Mouse (Mus musculus) limb, embryonic 14.5 days (tissue): Measurements from ENCODE around the gene Cadps. TPM values are rescaled to one million over a fixed set of nuclear protein-coding genes. Genes with fewer than 3 reads are reported as not detected.

Experiments used
- ATAC-seq: fragments of 200-750 bp; cut with Nextera tagmentation; 2 replicates; pipeline ENCODE4 v1.8.0; 2017; ENCODE audit warnings: low read depth, moderate number of reproducible peaks, moderate TSS enrichment; ENCODE audit not compliant: low FRiP score
- DNase-seq: peaks from one replicate; pipeline ENCODE4 v3.0.0-alpha.2; 2015; ENCODE audit warnings: low spot score
- H3K27ac ChIP-seq: fragments of 300-500 bp; sonication (generic); replicated peaks from 2 replicates; pipeline ENCODE4 v1.5.1; 2014; ENCODE audit warnings: low read depth, mild to moderate bottlenecking, low read length, moderate library complexity, mixed read lengths
- H3K27me3 ChIP-seq: fragments of 300-500 bp; sonication (generic); 2 replicates; pipeline ENCODE4 v1.6.1; 2014; ENCODE audit warnings: low read length, mixed read lengths; ENCODE audit not compliant: control insufficient read depth, insufficient read depth
- H3K36me3 ChIP-seq: fragments of 300-500 bp; sonication (generic); 2 replicates; pipeline ENCODE4 v1.6.1; 2014; ENCODE audit warnings: mild to moderate bottlenecking, low read length, moderate library complexity, mixed read lengths; ENCODE audit not compliant: control insufficient read depth, insufficient read depth
- H3K4me1 ChIP-seq: fragments of 300-500 bp; sonication (generic); 2 replicates; pipeline ENCODE4 v1.6.1; 2014; ENCODE audit warnings: antibody characterized with exemption, low read length, mixed read lengths; ENCODE audit not compliant: control insufficient read depth, insufficient read depth
- H3K4me2 ChIP-seq: fragments of 300-500 bp; sonication (generic); replicated peaks from 2 replicates; pipeline ENCODE4 v1.6.1; 2014; ENCODE audit warnings: low read depth, mild to moderate bottlenecking, low read length, moderate library complexity; ENCODE audit not compliant: severe bottlenecking
- H3K4me3 ChIP-seq: fragments of 300-500 bp; sonication (generic); replicated peaks from 2 replicates; pipeline ENCODE4 v1.5.1; 2014; ENCODE audit warnings: low read length
- H3K9ac ChIP-seq: fragments of 300-500 bp; sonication (generic); 2 replicates; pipeline ENCODE4 v1.6.1; 2014; ENCODE audit warnings: mild to moderate bottlenecking, low read depth, low read length, moderate library complexity; ENCODE audit not compliant: severe bottlenecking
- H3K9me3 ChIP-seq: fragments of 300-500 bp; sonication (generic); 2 replicates; pipeline ENCODE4 v1.6.1; 2016; ENCODE audit warnings: low read length; ENCODE audit not compliant: control insufficient read depth
- POLR2A ChIP-seq: fragments of 200-500 bp; IDR thresholded peaks from 2 replicates; pipeline ENCODE4 v1.8.0; 2012; ENCODE audit warnings: inconsistent platforms, mild to moderate bottlenecking, moderate library complexity, borderline replicate concordance; ENCODE audit not compliant: insufficient read depth, insufficient read length; ENCODE audit errors: extremely low read depth
- WGBS: fragments of 180-500 bp; shearing (Covaris S2); extraction: QIAGEN DNeasy Blood & Tissue Kit; methylation state at CpG from one replicate; pipeline ENCODE4 v1.1.7; 2014; 5-methylcytosine and 5-hydroxymethylcytosine counted together
- polyA plus RNA-seq, 2 experiments: library from polyadenylated mRNA; depleted of rRNA in 1 of 2; stranded (reverse) in 1 of 2; unstranded in 1 of 2; fragments of >200 nt; fragmentation: Nextera tagmentation in 1 of 2; extraction: Ambion mirVana in 1 of 2; gene quantifications; 2 replicates each; pipeline versions ENCODE4 v1.2.1 to v1.2.3; 2012 to 2014

Gene Cadps
- polyA plus RNA-seq, 2 experiments = 4.9 to 5.9 TPM

- no peak for TF ChIP-seq POLR2A
Observed at GRCm38 (mm10) chr14:12607025-12607424, 215.9 kb downstream of the Cadps start.

GRCm38 (mm10) chr14:12606202-12606601 is 216.7 kb downstream of the Cadps start:
- no peak for TF ChIP-seq POLR2A
- no peak overlapping the region for H3K4me2 ChIP-seq
- H3K27me3 ChIP-seq = no peaks in the 10 kb centered on the region
- H3K9ac ChIP-seq = no peak overlapping the region
- H3K4me3 ChIP-seq = no peak overlapping the region
- ATAC-seq (no peak), DNase-seq (no peak)
- H3K36me3 ChIP-seq = no peaks in the 10 kb centered on the region
- no peak overlapping the region for H3K27ac ChIP-seq
- WGBS = 88% methylated on average over 4 of the region's 4 CpGs
- H3K9me3 ChIP-seq = no peaks in the 10 kb centered on the region
- no peaks in the 10 kb centered on the region for H3K4me1 ChIP-seq

More at GRCm38 (mm10) chr14:12607025-12607424, 215.9 kb downstream of the Cadps start:
- Histone ChIP-seq H3K9ac (no peak overlapping the region), H3K27me3 (no peaks in the 10 kb centered on the region), H3K4me2 (no peak overlapping the region), H3K36me3 (no peaks in the 10 kb centered on the region), H3K4me3 (no peak overlapping the region), H3K27ac (no peak overlapping the region), H3K4me1 (no peaks in the 10 kb centered on the region), H3K9me3 (no peaks in the 10 kb centered on the region)
- DNase-seq (no peak), ATAC-seq (no peak)
- whole genome bisulfite sequencing = 81% methylated on average over 4 of the region's 4 CpGs

GRCm38 (mm10) chr14:12602080-12602479 is 220.8 kb downstream of the Cadps start:
- no peak for TF ChIP-seq POLR2A
- no peaks in the 10 kb centered on the region for H3K4me1 ChIP-seq
- WGBS = 79% methylated on average over 2 of the region's 2 CpGs

GRCm38 (mm10) chr14:12595326-12595725 is 227.6 kb downstream of the Cadps start:
- H3K36me3 ChIP-seq = no peaks in the 10 kb centered on the region

More at GRCm38 (mm10) chr14:12602080-12602479, 220.8 kb downstream of the Cadps start:
- Histone ChIP-seq H3K9ac (no peak overlapping the region), H3K9me3 (no peaks in the 10 kb centered on the region), H3K36me3 (no peaks in the 10 kb centered on the region), H3K4me2 (no peak overlapping the region), H3K27ac (no peak overlapping the region), H3K4me3 (no peak overlapping the region), H3K27me3 (no peaks in the 10 kb centered on the region)
- no peak for ATAC-seq
- no peak for DNase-seq

GRCm38 (mm10) chr14:12592472-12593075 is 230.3 kb downstream of the Cadps start:
- Histone ChIP-seq H3K27me3 (no peaks in the 10 kb centered on the region), H3K4me3 (no peak overlapping the region), H3K9ac (no peak overlapping the region), H3K4me1 (no peaks in the 10 kb centered on the region), H3K36me3 (no peaks in the 10 kb centered on the region), H3K4me2 (no peak overlapping the region), H3K9me3 (no peaks in the 10 kb centered on the region), H3K27ac (no peak overlapping the region)
- no peak for TF ChIP-seq POLR2A
- DNase-seq = no peak
- WGBS = 67% methylated on average over 5 of the region's 5 CpGs
- ATAC-seq = no peak

More at GRCm38 (mm10) chr14:12595326-12595725, 227.6 kb downstream of the Cadps start:
- Histone ChIP-seq H3K9ac (no peak overlapping the region), H3K27ac (no peak overlapping the region), H3K4me3 (no peak overlapping the region), H3K9me3 (no peaks in the 10 kb centered on the region), H3K4me2 (no peak overlapping the region), H3K4me1 (no peaks in the 10 kb centered on the region), H3K27me3 (no peaks in the 10 kb centered on the region)
- 80% methylated on average over 4 of the region's 4 CpGs for WGBS
- no peak for DNase-seq
- no peak for TF ChIP-seq POLR2A
- no peak for ATAC-seq
